Mouse (Mus musculus) cerebellum, postnatal 4 days (tissue): ENCODE measurements around the gene Ccdc83.

Experiments used
- DNase-seq, 2 experiments: peaks; one replicate each; pipeline ENCODE4 v3.0.0; 2022; ENCODE audit warnings: low spot score in 2 of 2, mixed read lengths in 1 of 2

Ccdc83 gene

GRCm38 (mm10) chr7:90265289-90265970 is at the start of gene Ccdc83:
Ccdc83 (minus strand) TSS chr7:90265777.
- peak; percentile 61 to 79 for DNase-seq

GRCm38 (mm10) chr7:90313421-90313820 is 47.8 kb upstream of the Ccdc83 start:
- no peak for DNase-seq

- DNase-seq, result no peak
These were observed 46.7 kb upstream of the Ccdc83 start for GRCm38 (mm10) chr7:90312151-90312883.

DNA sequence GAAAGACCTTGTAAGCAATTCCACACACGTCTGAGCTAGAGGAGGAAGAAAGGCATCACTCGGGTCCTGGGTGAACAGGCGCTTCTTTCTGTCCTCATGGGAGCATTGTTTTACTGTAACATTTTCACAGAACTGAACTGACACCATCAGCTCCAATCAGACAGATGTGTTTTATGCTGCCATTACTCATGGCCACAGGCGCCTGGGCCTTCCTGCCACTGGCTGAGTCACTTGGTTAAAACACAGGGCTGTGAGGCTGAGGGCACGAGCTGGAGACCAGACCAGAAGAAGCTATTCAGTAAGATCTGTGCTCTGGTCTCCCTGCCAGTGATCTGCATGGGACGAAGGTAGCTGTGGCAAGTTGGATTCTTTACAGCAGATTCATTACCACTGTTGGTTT is 42.4 kb upstream of the Ccdc83 start:
- DNase-seq, result no peak

- no peak for DNase-seq
These were observed 41.4 kb upstream of the Ccdc83 start for GRCm38 (mm10) chr7:90306968-90307367.

DNA sequence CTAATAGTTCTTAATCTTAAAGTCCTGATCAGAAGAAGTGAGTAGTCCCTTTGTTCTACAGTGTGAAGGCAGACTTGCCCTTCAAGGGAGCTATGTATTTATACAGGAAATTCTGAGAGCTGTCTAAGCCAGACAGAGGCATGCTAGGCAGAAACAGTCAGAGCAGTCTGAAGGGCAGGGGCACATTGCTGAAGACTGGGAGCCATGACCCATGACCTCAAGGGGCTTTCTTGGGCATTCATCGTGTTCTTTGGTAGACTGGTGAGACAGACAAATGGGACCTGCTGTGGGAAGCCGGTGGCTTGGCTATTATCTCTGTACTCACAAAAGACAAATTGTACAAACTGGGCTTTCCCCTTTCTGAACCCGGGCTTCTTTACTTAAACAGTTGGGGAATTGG is 40.5 kb upstream of the Ccdc83 start:
- DNase-seq, result no peak

- DNase-seq, result no peak
These were observed 37.3 kb upstream of the Ccdc83 start for GRCm38 (mm10) chr7:90302647-90303552.

- peak in 1 of 2 experiments; percentile 25 for DNase-seq
These were observed 36.5 kb upstream of the Ccdc83 start, which contains the start of gene Sytl2 for GRCm38 (mm10) chr7:90301942-90302646. Sytl2 (plus strand) TSS chr7:90302252.

DNA sequence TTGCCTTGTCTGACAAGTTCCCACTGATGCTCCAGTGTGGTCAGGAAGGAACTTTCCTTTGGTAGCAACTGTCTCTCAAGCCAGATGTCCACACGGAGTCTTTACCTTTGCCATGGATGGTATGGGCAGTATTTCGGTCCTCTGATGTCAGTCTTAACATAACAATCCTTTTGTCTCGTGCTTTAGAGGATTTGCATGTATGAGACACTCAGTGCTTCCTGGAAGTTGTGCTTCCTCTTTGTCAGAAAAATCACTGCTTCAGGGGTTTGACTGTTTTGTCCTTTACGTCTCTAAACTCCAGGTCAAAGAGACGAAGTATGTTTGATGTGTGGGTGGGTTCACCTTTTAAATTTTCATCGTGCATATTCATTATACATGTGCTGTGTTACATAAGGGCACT is 26.3 kb upstream of the Ccdc83 start:
- DNase-seq, result no peak

DNA sequence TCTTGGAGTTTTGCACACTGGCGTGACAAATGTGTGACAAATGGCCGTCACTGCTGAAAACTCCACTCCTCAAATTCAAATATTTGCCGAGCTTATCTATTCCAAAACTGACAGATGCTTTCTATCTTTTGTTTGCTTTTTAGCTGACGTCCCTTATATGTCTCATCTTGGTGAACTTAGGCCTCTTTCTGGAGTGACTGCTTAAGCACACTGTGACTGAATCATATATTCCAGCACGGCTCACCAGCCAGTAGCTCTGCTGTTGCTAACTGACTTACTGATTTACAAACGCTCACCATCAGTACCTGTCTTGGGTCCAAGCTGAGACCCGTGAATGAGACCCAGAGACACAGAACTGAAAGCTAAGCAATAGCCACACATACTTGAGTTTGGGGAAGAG is 19.2 kb upstream of the Ccdc83 start:
- no peak for DNase-seq

GRCm38 (mm10) chr7:90282786-90283185 is 17.2 kb upstream of the Ccdc83 start:
- DNase-seq, result no peak

DNA sequence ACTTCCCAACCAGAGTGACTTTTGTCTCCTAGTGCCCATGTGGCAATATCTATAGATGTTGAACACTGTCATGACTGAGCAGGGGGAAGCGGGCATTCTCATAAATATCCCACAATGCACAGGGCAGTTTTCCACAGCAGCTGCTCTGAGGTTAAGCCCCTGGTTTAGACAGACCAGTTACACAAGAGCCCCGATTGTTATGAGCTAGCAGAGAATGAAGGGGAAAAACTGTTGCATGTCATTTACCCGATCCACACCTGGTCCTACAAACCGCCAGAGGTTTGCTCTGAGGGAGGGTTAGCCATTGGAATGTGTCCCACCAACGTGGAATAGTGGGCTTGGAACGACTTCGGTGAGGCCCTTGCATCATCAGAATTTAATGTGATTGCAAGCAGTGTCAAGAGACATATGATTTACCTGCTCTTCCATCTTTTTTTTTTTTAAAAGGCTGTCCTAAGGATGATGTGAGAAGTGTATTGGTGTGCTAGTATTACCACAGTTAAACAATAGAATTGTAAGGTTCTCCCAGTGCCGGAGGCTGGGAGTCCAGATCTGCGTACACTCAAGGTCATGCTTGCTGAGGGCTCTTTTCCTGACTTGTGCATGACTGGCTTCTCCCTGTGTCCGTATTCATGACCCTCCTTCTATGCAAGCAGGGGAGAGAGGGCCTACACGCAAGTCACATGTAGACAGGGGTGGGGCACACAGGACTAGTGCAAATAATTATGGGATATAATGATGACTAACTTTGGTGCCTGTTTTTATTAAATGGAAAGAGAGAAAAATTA is 16.4 kb upstream of the Ccdc83 start:
- no peak for DNase-seq

GRCm38 (mm10) chr7:90280878-90281277 is 15.3 kb upstream of the Ccdc83 start:
- DNase-seq, result no peak

DNA sequence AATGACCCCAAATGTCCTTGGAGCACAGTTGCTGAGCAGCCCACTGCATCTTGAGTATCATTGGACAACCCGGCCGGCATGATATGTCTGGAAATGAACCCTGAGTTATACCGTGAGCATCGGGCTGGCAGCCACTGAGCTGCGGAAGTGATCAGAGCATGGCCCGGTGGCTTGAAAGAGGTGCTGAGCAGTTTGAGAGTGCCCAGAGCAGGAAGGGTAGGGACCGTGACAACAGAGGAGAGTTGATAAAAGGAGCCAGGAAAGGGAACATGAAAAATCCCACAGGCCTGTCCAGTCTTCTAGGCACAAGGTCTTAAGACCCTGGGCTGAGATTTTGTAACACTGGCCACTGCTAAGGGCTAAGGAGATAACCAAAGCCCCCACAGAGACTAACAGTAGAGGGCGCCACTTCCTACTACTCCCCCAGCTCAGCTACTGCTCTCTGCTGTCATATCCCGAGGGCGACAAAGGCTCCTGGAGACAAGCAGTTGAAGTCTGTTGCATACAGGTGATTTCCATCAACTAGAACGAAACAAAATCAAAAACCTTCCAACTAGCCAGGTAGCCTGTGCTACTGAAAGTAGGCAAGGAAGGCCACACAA is 14.8 kb upstream of the Ccdc83 start:
- DNase-seq, result peak in 1 of 2 experiments; percentile 8

- no peak for DNase-seq
These were observed 13.6 kb upstream of the Ccdc83 start for GRCm38 (mm10) chr7:90279136-90279535.

GRCm38 (mm10) chr7:90277769-90278168 is 12.2 kb upstream of the Ccdc83 start:
- no peak for DNase-seq

DNA sequence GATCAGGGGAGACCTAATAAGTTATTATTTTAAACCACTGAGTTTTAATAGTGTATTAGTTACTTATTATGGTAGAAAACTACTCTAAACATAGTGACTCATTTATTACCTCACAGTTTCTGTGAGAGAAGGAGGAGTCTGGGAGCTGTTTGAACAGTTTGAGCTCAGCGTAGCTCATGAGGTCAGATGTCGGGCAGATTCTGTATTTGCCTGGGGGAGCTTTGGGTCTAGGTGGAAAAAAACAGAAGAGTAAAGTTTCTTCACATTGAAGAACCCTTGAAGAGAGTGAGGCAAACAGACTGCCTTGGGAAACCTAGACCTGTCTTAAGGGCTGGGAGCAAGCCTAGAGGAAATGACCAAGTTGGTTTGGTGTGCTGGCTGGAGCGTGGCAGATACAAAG is 11.7 kb upstream of the Ccdc83 start:
- DNase-seq, result no peak

DNA sequence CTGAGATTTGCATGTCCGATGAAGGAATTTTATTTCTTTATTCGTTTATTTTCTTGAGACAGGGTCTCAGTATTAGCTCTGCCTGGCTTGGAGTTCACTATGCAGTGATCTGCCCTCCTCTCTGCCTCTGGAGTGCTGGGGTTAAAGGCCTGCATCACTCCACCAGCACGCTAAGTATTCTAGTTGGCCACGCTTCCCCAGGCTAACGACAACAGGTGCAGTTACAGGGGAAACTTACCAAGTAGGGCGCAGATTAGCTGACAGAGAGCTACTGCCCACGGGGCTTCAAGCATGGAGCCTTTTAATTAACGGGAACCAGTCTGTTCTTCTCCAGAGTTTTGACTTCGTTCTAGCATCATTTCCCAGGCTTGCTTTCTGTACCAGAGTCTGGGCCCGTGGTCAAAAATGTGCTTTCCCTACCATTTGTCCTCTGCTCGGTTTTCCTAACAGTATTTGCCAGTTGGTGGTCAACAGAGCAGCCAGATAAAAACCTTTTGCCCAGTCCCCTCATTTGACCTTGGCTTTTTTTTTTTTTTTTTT is 9.1 kb upstream of the Ccdc83 start:
- DNase-seq, result no peak

DNA sequence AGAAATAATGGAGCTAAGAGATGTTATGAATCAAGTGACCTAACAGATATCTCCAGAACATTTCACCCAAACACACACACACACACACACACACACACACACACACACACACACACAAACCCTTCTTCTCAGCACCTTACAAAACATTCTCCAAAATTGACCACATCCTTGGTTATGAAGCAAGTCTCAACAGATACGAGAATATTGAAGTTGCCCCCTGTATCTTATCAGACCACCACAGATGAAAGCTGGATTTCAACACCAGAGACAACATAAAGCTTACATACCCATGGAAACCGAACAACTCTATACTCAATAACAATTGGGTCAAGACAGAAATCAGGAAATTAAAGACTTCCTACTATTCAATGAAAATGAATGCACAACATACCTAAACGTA is 4.6 kb upstream of the Ccdc83 start:
- no peak for DNase-seq
